Mouse (Mus musculus) myocyte (in vitro differentiated cells): ENCODE measurements at regions not wholly inside any gene's neighbourhood (a gene's known extent, or its start where the extent isn't known, plus 50 kb on each side); places are given as distances from the start of the nearest gene placed in this dataset.

Experiments
- H3K27me3 ChIP-seq: one replicate; pipeline ENCODE4 v1.6.1; 2011; ENCODE audit not compliant: control insufficient read depth, insufficient read depth, insufficient read length
- H3K36me3 ChIP-seq: one replicate; pipeline ENCODE4 v1.6.1; 2011; ENCODE audit not compliant: control insufficient read depth, insufficient read depth
- H3K4me2 ChIP-seq: one replicate; pipeline ENCODE4 v1.6.1; 2011; ENCODE audit warnings: low read depth, control low read depth
- H3K4me3 ChIP-seq: one replicate; pipeline ENCODE4 v1.5.1; 2011; ENCODE audit warnings: mild to moderate bottlenecking, control low read depth, moderate library complexity
- H3K79me2 ChIP-seq: one replicate; pipeline ENCODE4 v1.6.1; 2011; ENCODE audit not compliant: control insufficient read depth, insufficient read depth
- H3ac ChIP-seq: one replicate; pipeline ENCODE4 v1.6.1; 2011; ENCODE audit not compliant: control insufficient read depth, insufficient read length
- CEBPB ChIP-seq: IDR thresholded peaks from 2 replicates; pipeline ENCODE4 v1.6.1; 2011; ENCODE audit warnings: mild to moderate bottlenecking, moderate library complexity; ENCODE audit not compliant: poor library complexity, insufficient read depth, severe bottlenecking
- E2F4 ChIP-seq: IDR thresholded peaks from one replicate; pipeline ENCODE4 v1.6.1; 2011; ENCODE audit warnings: mild to moderate bottlenecking, control low read depth, moderate library complexity; ENCODE audit not compliant: insufficient read depth
- MAX ChIP-seq: IDR thresholded peaks from one replicate; pipeline ENCODE4 v1.6.1; 2011; ENCODE audit warnings: low read depth, mild to moderate bottlenecking, control low read depth
- MYOD1 ChIP-seq, 3 experiments: IDR thresholded peaks; one replicate each; pipeline ENCODE4 v1.6.1; 2011; ENCODE audit warnings: control low read depth in 2 of 3, low read depth in 2 of 3, mild to moderate bottlenecking in 2 of 3, moderate library complexity in 1 of 3; ENCODE audit not compliant: insufficient read length in 2 of 3, control insufficient read depth in 1 of 3
- MYOG ChIP-seq, 3 experiments: IDR thresholded peaks; one replicate each; pipeline ENCODE4 v1.6.1; 2011; ENCODE audit warnings: control low read depth in 2 of 3, low read depth in 2 of 3, mild to moderate bottlenecking in 2 of 3; ENCODE audit not compliant: insufficient read length in 2 of 3, control insufficient read depth in 1 of 3, insufficient read depth in 1 of 3
- POLR2A ChIP-seq: IDR thresholded peaks from one replicate; pipeline ENCODE4 v1.6.1; 2011; ENCODE audit warnings: low read depth, mild to moderate bottlenecking, control low read depth, moderate library complexity; ENCODE audit not compliant: insufficient read length
- POLR2AphosphoS2 ChIP-seq: IDR thresholded peaks from one replicate; pipeline ENCODE4 v1.6.1; 2011; ENCODE audit warnings: low read depth, control low read depth; ENCODE audit not compliant: insufficient read length
- REST ChIP-seq: IDR thresholded peaks from one replicate; pipeline ENCODE4 v1.6.1; 2011; ENCODE audit warnings: mild to moderate bottlenecking, control low read depth, moderate library complexity; ENCODE audit not compliant: insufficient read depth, insufficient read length
- SRF ChIP-seq: IDR thresholded peaks from one replicate; pipeline ENCODE4 v1.6.1; 2011; ENCODE audit warnings: low read depth; ENCODE audit not compliant: control insufficient read depth, insufficient read length
- TCF12 ChIP-seq: IDR thresholded peaks from one replicate; pipeline ENCODE4 v1.6.1; 2011; ENCODE audit warnings: mild to moderate bottlenecking, control low read depth; ENCODE audit not compliant: poor library complexity, insufficient read depth, severe bottlenecking
- TCF3 ChIP-seq: IDR thresholded peaks from one replicate; pipeline ENCODE4 v1.6.1; 2011; ENCODE audit warnings: low read depth, control low read depth; ENCODE audit not compliant: insufficient read length
- USF1 ChIP-seq: IDR thresholded peaks from one replicate; pipeline ENCODE4 v1.6.1; 2011; ENCODE audit warnings: low read depth, mild to moderate bottlenecking, control low read depth, moderate library complexity

DNA sequence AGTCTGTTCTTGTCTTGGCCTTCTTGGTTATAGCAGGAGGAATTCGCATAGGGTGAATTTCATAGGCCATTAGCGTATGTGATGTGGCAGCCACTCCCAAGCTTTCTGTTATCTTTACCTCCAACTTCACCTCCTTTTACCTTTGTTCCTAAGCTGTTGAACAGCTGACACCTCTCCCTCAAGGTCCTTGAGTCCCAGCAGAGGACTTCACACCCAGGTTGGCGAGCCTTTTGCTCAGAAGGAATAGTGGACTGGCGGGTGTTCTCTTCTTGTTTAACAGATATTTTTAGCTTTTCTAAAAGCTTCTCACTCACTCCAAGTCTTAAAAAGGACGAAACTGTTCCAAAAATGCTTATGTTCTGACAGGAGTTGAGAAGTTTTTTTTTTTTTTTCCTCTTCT, 303.4 kb upstream of the Id2 start:
- TF ChIP-seq MYOG (IDR thresholded peaks at IDR 0.05; ENCODE audit: control insufficient read depth in 1 of 3, insufficient read depth in 1 of 3, insufficient read length in 2 of 3, low read depth in 2 of 3) (no peak), TCF3 (no peak), POLR2AphosphoS2 (no peak), POLR2A (no peak), SRF (no peak), TCF12 (no peak), USF1 (no peak), MYOD1 (IDR thresholded peaks at IDR 0.05; ENCODE audit: control insufficient read depth in 1 of 3, insufficient read length in 2 of 3, low read depth in 2 of 3) (no peak), MAX (no peak), CEBPB (no peak), REST (no peak), E2F4 (no peak)
- Histone ChIP-seq H3K27me3 (no peaks in the 10 kb centered on the region), H3K36me3 (no peaks in the 10 kb centered on the region), H3K79me2 (no peaks in the 10 kb centered on the region), H3K4me3 (no peak overlapping the region), H3K4me2 (no peak overlapping the region), H3ac (no peak overlapping the region)

GRCm38 (mm10) chr12:25398726-25399125, 301.8 kb upstream of the Id2 start:
- no peaks in the 10 kb centered on the region for H3K36me3 ChIP-seq
- no peak overlapping the region for H3K4me2 ChIP-seq
- H3K27me3 ChIP-seq: no peaks in the 10 kb centered on the region
- H3ac ChIP-seq: no peak overlapping the region
- no peak for TF ChIP-seq MYOG (IDR thresholded peaks at IDR 0.05; ENCODE audit: control insufficient read depth in 1 of 3, insufficient read depth in 1 of 3, insufficient read length in 2 of 3, low read depth in 2 of 3)
- TF ChIP-seq TCF12: no peak
- no peak for TF ChIP-seq POLR2A
- no peak for TF ChIP-seq USF1
- no peak for TF ChIP-seq CEBPB
- no peak for TF ChIP-seq REST
- no peak for TF ChIP-seq SRF
- no peak for TF ChIP-seq POLR2AphosphoS2
- no peak for TF ChIP-seq MAX
- no peak for TF ChIP-seq E2F4
- no peak for TF ChIP-seq TCF3
- no peak for TF ChIP-seq MYOD1 (IDR thresholded peaks at IDR 0.05; ENCODE audit: control insufficient read depth in 1 of 3, insufficient read length in 2 of 3, low read depth in 2 of 3)
- H3K79me2 ChIP-seq: no peaks in the 10 kb centered on the region
- no peak overlapping the region for H3K4me3 ChIP-seq

DNA sequence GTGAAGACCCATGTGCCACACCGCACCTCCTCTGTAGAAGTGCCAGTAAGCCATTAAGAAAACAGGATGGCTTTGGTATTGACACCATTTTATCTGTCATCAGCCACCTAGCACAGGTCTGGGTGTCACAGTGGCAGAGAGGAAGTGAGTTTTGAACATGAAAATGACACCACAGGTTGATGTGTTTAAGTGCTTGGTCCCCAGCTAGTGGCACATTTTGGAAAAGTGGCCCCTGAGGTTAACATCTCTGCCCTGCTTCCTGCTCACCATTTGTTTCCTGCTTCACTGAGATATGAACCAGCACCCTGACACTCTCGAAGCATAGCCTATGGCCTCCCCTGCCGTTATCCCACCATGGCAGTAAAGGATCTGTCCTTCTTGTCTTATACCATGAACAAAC, 297.4 kb upstream of the Id2 start:
- no peak overlapping the region for H3K4me2 ChIP-seq
- TF ChIP-seq REST (no peak), USF1 (no peak), TCF12 (no peak), TCF3 (no peak), POLR2AphosphoS2 (no peak), MYOG (IDR thresholded peaks at IDR 0.05; ENCODE audit: control insufficient read depth in 1 of 3, insufficient read depth in 1 of 3, insufficient read length in 2 of 3, low read depth in 2 of 3) (no peak), CEBPB (no peak), E2F4 (no peak), POLR2A (no peak), MYOD1 (IDR thresholded peaks at IDR 0.05; ENCODE audit: control insufficient read depth in 1 of 3, insufficient read length in 2 of 3, low read depth in 2 of 3) (no peak)
- H3K36me3 ChIP-seq: no peaks in the 10 kb centered on the region
- H3K4me3 ChIP-seq: no peak overlapping the region
- no peaks in the 10 kb centered on the region for H3K27me3 ChIP-seq
- H3K79me2 ChIP-seq: no peaks in the 10 kb centered on the region
- no peak overlapping the region for H3ac ChIP-seq

GRCm38 (mm10) chr12:25393501-25393900, 296.6 kb upstream of the Id2 start:
- Histone ChIP-seq H3K36me3 (no peaks in the 10 kb centered on the region), H3K79me2 (no peaks in the 10 kb centered on the region), H3K27me3 (no peaks in the 10 kb centered on the region), H3K4me2 (no peak overlapping the region), H3ac (no peak overlapping the region), H3K4me3 (no peak overlapping the region)
- TF ChIP-seq TCF3 (no peak), CEBPB (no peak)

GRCm38 (mm10) chr12:25389202-25389601, 292.3 kb upstream of the Id2 start:
- Histone ChIP-seq H3K79me2 (no peaks in the 10 kb centered on the region), H3K27me3 (no peaks in the 10 kb centered on the region), H3K4me2 (no peak overlapping the region), H3K36me3 (no peaks in the 10 kb centered on the region), H3ac (no peak overlapping the region), H3K4me3 (no peak overlapping the region)
- TF ChIP-seq POLR2A (no peak), POLR2AphosphoS2 (no peak), CEBPB (no peak), E2F4 (no peak)
